In the genomic region with DNA sequence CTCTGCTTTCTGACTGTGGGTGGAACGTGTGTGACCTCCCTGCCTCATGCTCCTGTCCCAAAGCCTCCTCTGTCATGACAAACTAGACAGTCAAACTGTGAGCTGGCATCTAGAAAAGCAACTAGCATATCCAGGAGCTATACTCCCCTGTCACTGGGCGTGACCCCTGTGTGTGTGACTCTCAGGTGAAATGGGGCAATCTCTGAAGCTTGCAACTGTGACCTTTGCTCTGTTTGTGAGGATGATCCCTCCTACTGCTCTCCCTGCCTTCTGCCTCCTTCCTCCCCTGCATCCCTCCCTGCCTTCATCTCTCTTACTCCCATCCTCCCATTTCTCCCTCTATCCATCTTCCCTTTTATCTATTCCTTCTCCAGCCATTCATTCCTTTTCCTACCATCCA, we compare ENCODE assay signal across 17 mouse cellular contexts. TPM values are rescaled to one million over a fixed set of nuclear protein-coding genes. Genes with fewer than 3 reads are reported as not detected.
"Had no signal": no experiment of that assay in that cellular context is flagged by ENCODE, and none has a peak within 500 bp of the region (broad histone marks: within the 10 kb centered on the region; RNA-seq: fewer than 3 reads in every experiment).

No protein-coding gene starts in this region.

- H3K27me3 ChIP-seq: neural tube, embryonic 13.5 days; neural tube, embryonic 15.5 days; stomach, embryonic 15.5 days had no signal

- H3K9me3 ChIP-seq: neural tube, embryonic 13.5 days; neural tube, embryonic 15.5 days; stomach, embryonic 15.5 days had no signal

- H3K27ac ChIP-seq: neural tube, embryonic 13.5 days; neural tube, embryonic 15.5 days; stomach, embryonic 15.5 days; stomach, postnatal 0 days had no signal

- H3K4me3 ChIP-seq: neural tube, embryonic 13.5 days; neural tube, embryonic 15.5 days; stomach, embryonic 15.5 days had no signal

- H3K4me2 ChIP-seq: neural tube, embryonic 13.5 days; neural tube, embryonic 15.5 days; stomach, embryonic 15.5 days had no signal

- DNase-seq: retina, postnatal 1 day; right cerebral cortex, adult 18-20 months; right cerebral cortex, postnatal 14 days; right cerebral cortex, postnatal 25 days; right cerebral cortex, postnatal 4 days; spleen, adult 18-20 months; thymus, adult 18-20 months; thymus, adult 2 months; thymus, postnatal 14 days; thymus, postnatal 25 days; thymus, postnatal 36 days; thymus, postnatal 4 days had no signal

- H3K36me3 ChIP-seq: neural tube, embryonic 13.5 days; neural tube, embryonic 15.5 days; stomach, embryonic 15.5 days had no signal

- H3K9ac ChIP-seq: neural tube, embryonic 13.5 days; neural tube, embryonic 15.5 days; stomach, embryonic 15.5 days had no signal

RNA-seq across cellular contexts. Expression of gene Hspb8, which starts 18.6 kb away (rescaled TPM):
- total RNA-seq: neutrophil, adult 5-6 weeks had no signal
